Mouse (Mus musculus): ENCODE measurements around the gene Btrc.
A peak's percentile ranks its signal among the peaks of the same experiment; 100 is the strongest.
"Not testable (repeated sequence)": the region's sequence is repeated elsewhere in the genome, so short reads cannot be mapped to it uniquely, and the experiment has no call there.

The Btrc gene

GRCm38 (mm10) chr19:45363384-45363926 lies at the start of gene Btrc:
TSS of gene Btrc (plus strand) at chr19:45363734.
- DNase-seq (ENCODE audit: low spot score in 2 of 2): peak; percentile 99

DNA sequence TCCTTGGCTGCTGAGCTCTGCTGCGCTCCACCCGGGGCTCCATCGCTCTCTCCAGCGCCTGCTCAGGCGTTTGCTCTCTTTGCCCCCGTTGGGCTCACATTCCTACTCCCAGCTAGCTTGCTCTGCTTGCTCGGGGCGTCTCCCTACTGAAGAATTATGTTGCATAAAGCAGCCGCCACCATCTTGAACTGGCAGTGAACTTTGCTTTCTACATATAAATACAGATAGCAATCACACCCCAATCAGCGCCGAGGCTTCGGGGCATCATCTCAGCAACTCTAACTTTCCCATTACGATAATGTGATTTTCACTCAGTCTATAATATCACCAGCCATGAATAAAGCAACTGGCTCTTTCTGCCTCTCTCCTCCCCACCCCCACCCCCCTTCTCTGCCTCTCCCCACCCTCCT lies 46.1 kb upstream of the Btrc start:
- no peak for DNase-seq (ENCODE audit: low spot score in 2 of 2)

- no peak for DNase-seq (ENCODE audit: low spot score in 2 of 2)
Measured at GRCm38 (mm10) chr19:45321062-45321461, 42.5 kb upstream of the Btrc start.

- no peak for DNase-seq (ENCODE audit: low spot score in 2 of 2)
Measured at GRCm38 (mm10) chr19:45329039-45329438, 34.5 kb upstream of the Btrc start.

DNA sequence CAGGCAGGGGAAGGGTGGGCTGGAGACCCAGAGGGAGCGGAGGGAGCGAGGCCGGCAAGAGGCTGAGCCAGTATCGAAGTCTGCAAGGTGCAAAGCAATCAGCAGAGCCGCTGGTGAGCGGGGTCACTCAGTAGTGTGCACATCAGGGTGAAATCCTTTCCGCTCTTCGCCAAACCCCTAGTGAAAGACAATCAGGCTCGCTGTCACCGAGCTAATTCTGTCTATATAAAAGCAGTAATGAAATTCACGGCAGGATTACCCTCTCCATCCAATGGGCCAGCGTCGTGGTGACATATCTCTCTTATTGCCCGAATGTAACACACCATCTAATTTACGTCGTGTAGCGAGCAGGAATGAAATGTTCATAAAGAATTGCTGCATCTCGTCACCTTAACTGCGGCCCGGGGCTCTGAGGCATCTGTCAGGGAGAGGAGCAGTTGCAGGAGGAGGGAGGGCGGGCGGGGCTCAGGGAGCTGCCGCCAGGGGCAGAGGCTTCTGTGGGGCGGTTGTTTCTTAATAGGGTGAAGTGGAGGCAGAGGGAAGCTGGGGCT lies 33.7 kb upstream of the Btrc start:
- DNase-seq (ENCODE audit: low spot score in 2 of 2): no peak

- no peak for DNase-seq (ENCODE audit: low spot score in 2 of 2)
Measured at GRCm38 (mm10) chr19:45336718-45337117, 26.8 kb upstream of the Btrc start.

- no peak for DNase-seq (ENCODE audit: low spot score in 2 of 2)
Measured at GRCm38 (mm10) chr19:45338182-45338581, 25.4 kb upstream of the Btrc start.

- no peak for DNase-seq (ENCODE audit: low spot score in 2 of 2)
Measured at GRCm38 (mm10) chr19:45343941-45344340, 19.6 kb upstream of the Btrc start.

GRCm38 (mm10) chr19:45348188-45348587 lies 15.3 kb upstream of the Btrc start:
- DNase-seq (ENCODE audit: low spot score in 2 of 2): no peak

DNA sequence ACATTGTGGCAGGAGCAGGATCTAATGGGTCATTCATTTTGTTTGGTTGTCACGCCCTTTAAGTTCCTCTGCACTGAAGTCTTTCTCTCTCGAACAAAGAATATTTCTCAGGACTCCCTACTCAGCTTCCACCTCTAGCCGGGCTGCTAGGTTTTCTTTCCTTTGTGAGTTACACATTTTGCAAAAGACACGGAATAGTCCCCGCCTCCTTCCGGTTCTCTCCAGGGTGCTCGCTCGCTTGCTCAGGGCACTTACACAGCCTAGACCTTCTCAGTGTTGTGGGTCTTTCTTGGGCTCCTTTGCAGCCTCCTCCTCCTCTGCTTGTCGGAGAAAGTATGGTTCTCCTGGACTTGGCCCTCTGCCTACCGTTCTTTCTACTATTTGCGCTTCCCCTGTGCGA lies 13.1 kb upstream of the Btrc start:
- no peak for DNase-seq (ENCODE audit: low spot score in 2 of 2)

DNA sequence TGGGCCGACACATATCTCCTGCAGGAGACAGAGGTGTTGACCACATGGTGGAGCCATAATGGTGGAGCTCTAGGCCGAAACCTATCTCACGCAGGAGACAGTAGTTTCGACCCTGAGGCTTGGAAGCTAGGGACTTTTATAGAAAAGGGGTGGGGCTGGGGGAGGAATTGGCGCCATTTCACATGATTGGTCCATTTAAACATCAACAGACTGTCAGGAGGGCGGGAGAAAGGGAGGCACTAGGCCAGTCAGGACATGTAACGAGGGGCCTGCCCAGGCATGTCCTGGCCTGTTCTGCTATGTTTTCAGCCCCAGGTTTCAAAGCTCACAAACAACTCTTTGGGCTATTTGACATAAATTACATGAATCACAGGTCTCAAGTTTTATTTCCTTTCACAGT lies 10.8 kb upstream of the Btrc start:
- not testable (repeated sequence) for DNase-seq (ENCODE audit: low spot score in 2 of 2)

DNA sequence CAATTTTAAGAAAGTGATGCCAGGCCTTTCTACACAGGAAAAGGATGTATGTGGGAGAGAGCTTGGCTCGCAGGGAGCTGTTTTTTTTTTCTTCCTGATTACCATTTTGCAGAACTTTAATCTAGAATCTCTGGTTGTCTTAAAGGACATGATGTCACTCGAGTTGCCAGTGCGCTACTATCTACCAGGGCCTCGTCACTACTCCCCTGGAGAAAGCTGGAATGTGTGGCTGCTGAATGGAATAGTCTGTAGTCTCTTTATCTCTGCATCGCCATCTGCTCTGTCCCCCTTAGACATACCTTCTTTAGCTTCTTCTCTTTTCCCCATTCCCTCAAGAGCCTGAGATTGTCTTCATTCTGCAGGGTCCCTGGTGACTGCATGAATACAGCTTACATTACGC lies 7.9 kb upstream of the Btrc start:
- DNase-seq (ENCODE audit: low spot score in 2 of 2): no peak

GRCm38 (mm10) chr19:45356868-45357267 lies 6.7 kb upstream of the Btrc start:
- not testable (repeated sequence) for DNase-seq (ENCODE audit: low spot score in 2 of 2)

GRCm38 (mm10) chr19:45360486-45360885 lies 3.0 kb upstream of the Btrc start:
- no peak for DNase-seq (ENCODE audit: low spot score in 2 of 2)

DNA sequence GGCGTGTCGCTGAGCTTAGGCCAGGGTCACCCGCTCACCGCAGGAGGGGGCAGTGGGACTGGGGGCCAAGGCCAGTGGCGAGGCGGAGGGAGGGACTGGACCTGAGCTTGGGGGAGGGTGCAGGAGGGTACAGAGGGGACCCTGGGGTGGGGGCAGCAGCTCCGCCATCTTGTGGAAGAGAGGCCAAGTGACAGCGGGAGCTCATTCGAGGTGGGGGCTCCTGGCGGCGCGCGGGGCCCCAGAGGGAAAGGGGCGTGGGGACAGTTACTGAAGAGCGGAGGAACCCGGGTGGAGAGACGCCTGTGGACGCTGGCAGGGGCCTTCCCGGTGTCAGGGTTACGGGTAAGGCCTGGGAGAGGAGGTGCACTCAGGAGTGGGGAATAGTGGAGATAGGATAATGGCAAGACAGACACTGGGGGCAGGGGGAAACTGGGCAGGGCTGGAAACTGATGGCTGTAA lies 428 bp downstream of the Btrc start:
- peak in 1 of 2 experiments; percentile 38 for DNase-seq (ENCODE audit: low spot score in 2 of 2)

GRCm38 (mm10) chr19:45366651-45367050 lies 3.1 kb downstream of the Btrc start:
- no peak for DNase-seq (ENCODE audit: low spot score in 2 of 2)

GRCm38 (mm10) chr19:45384815-45385214 lies 21.3 kb downstream of the Btrc start:
- DNase-seq (ENCODE audit: low spot score in 2 of 2): not testable (repeated sequence)

DNA sequence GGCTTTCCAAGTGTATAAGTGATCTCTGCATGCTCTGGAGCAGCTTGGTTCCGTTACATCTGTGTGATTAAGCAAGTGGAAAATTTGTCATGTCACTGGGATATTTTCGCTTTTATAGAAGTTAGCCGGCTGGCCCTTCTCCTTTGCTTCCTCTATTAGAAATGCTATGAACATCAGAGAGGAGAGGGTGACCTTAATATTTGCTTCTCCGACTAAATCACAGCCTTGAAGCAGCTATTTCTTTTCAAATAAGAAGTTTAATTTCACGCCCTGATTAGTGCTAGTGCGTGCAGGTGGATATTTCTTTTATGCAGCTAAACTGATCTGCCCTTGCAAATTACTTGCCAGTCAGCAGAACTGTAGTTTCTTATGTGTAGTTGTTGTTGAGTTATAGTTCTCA lies 25.0 kb downstream of the Btrc start:
- DNase-seq (ENCODE audit: low spot score in 2 of 2): no peak

DNA sequence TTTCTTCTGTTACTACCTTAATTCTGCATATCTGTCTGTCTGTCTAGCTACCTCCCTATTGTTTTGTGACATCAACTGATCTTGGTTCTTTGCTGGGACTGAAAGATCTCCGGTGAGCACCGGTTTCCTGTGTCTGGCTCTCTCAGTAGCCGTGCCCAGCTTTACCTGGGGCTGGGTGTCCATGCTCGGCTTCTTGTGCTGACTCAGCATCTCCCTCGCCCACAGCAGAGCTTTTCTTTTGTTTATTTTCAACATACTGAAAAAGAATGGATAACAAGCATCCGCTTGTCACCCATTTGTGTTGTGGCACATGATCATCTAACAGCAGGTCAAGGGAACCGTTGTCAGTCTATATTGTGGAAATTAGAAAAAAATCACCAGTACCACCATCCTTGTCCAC lies 30.5 kb downstream of the Btrc start:
- DNase-seq (ENCODE audit: low spot score in 2 of 2): no peak

DNA sequence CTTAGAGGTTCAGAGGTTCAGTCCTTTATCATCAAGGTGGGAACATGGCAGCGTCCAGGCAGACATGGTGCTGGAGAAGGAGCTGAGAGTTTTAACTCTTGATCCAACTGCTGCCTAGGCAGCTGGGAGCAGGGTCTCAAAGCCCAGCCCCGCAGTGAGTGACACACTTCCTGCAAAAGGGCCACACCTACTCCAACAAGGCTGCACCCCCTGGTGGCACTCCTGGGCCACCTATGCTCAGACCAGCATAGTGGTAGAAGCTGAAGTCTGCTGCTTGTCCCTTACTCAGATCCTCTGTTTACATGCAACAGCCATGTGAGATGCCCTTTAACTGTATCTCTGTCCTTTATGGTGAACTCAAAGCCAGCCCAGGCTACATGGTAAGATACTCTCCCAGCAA lies 47.5 kb downstream of the Btrc start:
- DNase-seq (ENCODE audit: low spot score in 2 of 2): peak in 1 of 2 experiments; percentile 31

DNA sequence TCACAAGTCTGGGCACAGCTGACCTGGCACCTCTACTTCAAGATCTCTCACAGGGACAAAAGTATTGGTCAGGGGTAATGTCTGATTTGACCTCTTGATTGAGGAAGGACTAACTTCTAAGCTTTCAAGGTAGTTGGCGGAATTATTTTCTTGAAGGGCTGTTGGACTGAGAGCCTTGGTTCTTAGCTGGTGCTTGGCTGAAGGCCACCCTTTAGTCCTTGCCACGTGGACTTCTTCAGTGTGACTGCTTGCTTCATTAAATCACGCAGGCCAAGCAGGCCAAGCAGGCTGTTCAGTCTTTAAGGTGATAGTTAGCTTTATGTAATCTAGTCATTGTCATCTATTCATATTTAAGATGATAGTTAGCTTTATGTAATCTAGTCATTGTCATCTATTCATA lies 49.2 kb downstream of the Btrc start:
- DNase-seq (ENCODE audit: low spot score in 2 of 2): no peak

- DNase-seq (ENCODE audit: low spot score in 2 of 2): no peak
Measured at GRCm38 (mm10) chr19:45413966-45414365, 50.4 kb downstream of the Btrc start.

- DNase-seq (ENCODE audit: low spot score in 2 of 2): no peak
Measured at GRCm38 (mm10) chr19:45417601-45418000, 54.1 kb downstream of the Btrc start.

GRCm38 (mm10) chr19:45422276-45422675 lies 58.7 kb downstream of the Btrc start:
- DNase-seq (ENCODE audit: low spot score in 2 of 2): no peak
